Mouse (Mus musculus) cerebellum, adult (tissue): ENCODE results near the gene Tbc1d21.

Source experiments
- ATAC-seq: cut with Nextera tagmentation; 2 replicates; pipeline ENCODE4 v1.9.2; 2017; ENCODE audit warnings: mild to moderate bottlenecking, moderate library complexity, mixed read lengths; ENCODE audit not compliant: insufficient number of reproducible peaks, low FRiP score, low TSS enrichment

The Tbc1d21 gene

GRCm38 (mm10) chr9:58370355-58370754, at the start of gene Tbc1d21:
Gene Tbc1d21, minus strand, starts transcription at chr9:58370455.
- no peak for ATAC-seq

GRCm38 (mm10) chr9:58411556-58411955, 41.3 kb upstream of the Tbc1d21 start:
- ATAC-seq = no peak

- peak; percentile 80 for ATAC-seq
Measured at GRCm38 (mm10) chr9:58410057-58410735, 39.9 kb upstream of the Tbc1d21 start.

- no peak for ATAC-seq
Measured at GRCm38 (mm10) chr9:58409247-58409646, 39.0 kb upstream of the Tbc1d21 start.

- ATAC-seq = no peak
Measured at GRCm38 (mm10) chr9:58404412-58404811, 34.2 kb upstream of the Tbc1d21 start.

GRCm38 (mm10) chr9:58401371-58402082, 31.3 kb upstream of the Tbc1d21 start:
- no peak for ATAC-seq

- ATAC-seq = no peak
Measured at GRCm38 (mm10) chr9:58399609-58400008, 29.4 kb upstream of the Tbc1d21 start.

GRCm38 (mm10) chr9:58394605-58395004, 24.4 kb upstream of the Tbc1d21 start:
- no peak for ATAC-seq

GRCm38 (mm10) chr9:58393875-58394274, 23.6 kb upstream of the Tbc1d21 start:
- peak; percentile 72 for ATAC-seq

GRCm38 (mm10) chr9:58388381-58388780, 18.1 kb upstream of the Tbc1d21 start:
- no peak for ATAC-seq

- ATAC-seq = no peak
Measured at GRCm38 (mm10) chr9:58378878-58379277, 8.6 kb upstream of the Tbc1d21 start.

GRCm38 (mm10) chr9:58373912-58374431, 3.7 kb upstream of the Tbc1d21 start:
- no peak for ATAC-seq

- no peak for ATAC-seq
Measured at GRCm38 (mm10) chr9:58371914-58372313, 1.7 kb upstream of the Tbc1d21 start.

- no peak for ATAC-seq
Measured at GRCm38 (mm10) chr9:58369644-58370043, 611 bp downstream of the Tbc1d21 start.

- ATAC-seq = no peak
Measured at GRCm38 (mm10) chr9:58364325-58364724, 5.9 kb downstream of the Tbc1d21 start.

GRCm38 (mm10) chr9:58361956-58362355, 8.3 kb downstream of the Tbc1d21 start:
- ATAC-seq = no peak

GRCm38 (mm10) chr9:58361373-58361772, 8.9 kb downstream of the Tbc1d21 start:
- ATAC-seq = no peak

GRCm38 (mm10) chr9:58355262-58356050, 14.8 kb downstream of the Tbc1d21 start:
- no peak for ATAC-seq

GRCm38 (mm10) chr9:58354701-58355100, 15.6 kb downstream of the Tbc1d21 start:
- no peak for ATAC-seq

GRCm38 (mm10) chr9:58353224-58353623, 17.0 kb downstream of the Tbc1d21 start:
- ATAC-seq = no peak

- no peak for ATAC-seq
Measured at GRCm38 (mm10) chr9:58347795-58348194, 22.5 kb downstream of the Tbc1d21 start.
